ENCODE assay signal across 8 mouse cellular contexts in the genomic region with DNA sequence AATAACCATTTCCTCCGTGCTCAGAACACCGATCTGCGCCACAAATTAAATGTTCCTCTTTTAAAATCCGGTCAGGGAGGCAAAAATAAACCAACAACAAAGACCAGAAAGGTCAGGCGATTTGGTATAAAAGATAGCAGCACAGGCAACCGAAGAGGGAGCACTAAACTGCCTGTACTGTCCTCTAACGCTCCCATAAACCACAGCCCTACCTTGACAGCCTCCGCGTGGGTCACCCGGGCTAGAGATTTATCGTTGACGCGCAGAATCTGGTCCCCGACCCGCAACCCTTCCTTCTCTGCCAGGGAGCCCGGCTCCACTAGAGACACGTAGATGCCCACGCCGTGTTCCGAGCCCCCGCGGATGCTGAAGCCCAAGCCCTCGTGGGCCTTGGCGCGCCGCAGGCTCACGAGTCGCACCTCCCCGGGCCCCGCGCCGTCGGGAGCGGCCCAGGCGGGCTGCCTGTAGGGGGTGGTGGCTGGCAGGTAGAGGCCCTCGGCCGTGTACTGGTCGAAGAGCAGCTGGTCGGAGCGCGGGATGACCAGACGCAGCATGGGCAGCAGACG. TPM values are rescaled to one million over a fixed set of nuclear protein-coding genes. Genes with fewer than 3 reads are reported as not detected.
A peak's percentile ranks its signal among the peaks of the same experiment; 100 is the strongest.
DNase-seq lines count a peak whose midpoint lies in the region; ATAC-seq and TF ChIP-seq lines count a peak whose summit lies in the region.

No protein-coding gene starts in this region.

- H3K9me3 ChIP-seq in limb, embryonic 14.5 days (ENCODE audit: control insufficient read depth, low read length): no peaks in the 10 kb centered on the region

- 0 out of 2 replicates have a peak, but pooled peaks have one; percentile 43 for TF ChIP-seq CTCF in thymus, adult 2 months (IDR thresholded peaks at IDR 0.05; ENCODE audit: borderline replicate concordance, control insufficient read depth, extremely low read depth, insufficient read depth, low read length, poor library complexity)

- H3K4me3 ChIP-seq in thymus, adult 2 months (ENCODE audit: control insufficient read depth, insufficient read depth, low read length): peak overlapping the region; percentile 63
- peak overlapping the region; percentile 80 for H3K4me3 ChIP-seq in limb, embryonic 14.5 days (replicated peaks; ENCODE audit: low read length)

- H3K9ac ChIP-seq in limb, embryonic 14.5 days (ENCODE audit: low read depth, low read length, severe bottlenecking): peak overlapping the region; percentile 78

- H3K36me3 ChIP-seq in thymus, adult 2 months (ENCODE audit: control insufficient read depth, insufficient read depth, low read length): no peaks in the 10 kb centered on the region
- no peaks in the 10 kb centered on the region for H3K36me3 ChIP-seq in limb, embryonic 14.5 days (ENCODE audit: control insufficient read depth, insufficient read depth, low read length)

- TF ChIP-seq POLR2A in thymus, adult 2 months (IDR thresholded peaks at IDR 0.05; ENCODE audit: control insufficient read depth, extremely low read depth, insufficient read depth, low read length, poor library complexity): no peak
- no peak for TF ChIP-seq POLR2A in limb, embryonic 14.5 days (IDR thresholded peaks at IDR 0.05; ENCODE audit: borderline replicate concordance, extremely low read depth, insufficient read depth, insufficient read length)

- peak; percentile 7 for DNase-seq in gastrocnemius, postnatal 14 days
- no peak for DNase-seq in gastrocnemius, postnatal 10 days
- no peak for DNase-seq in thymus, adult 2 months
- no peak for DNase-seq in thymus, postnatal 14 days
- DNase-seq in limb, embryonic 14.5 days (ENCODE audit: low spot score): no peak
- no peak for DNase-seq in urinary bladder, postnatal 4 days (ENCODE audit: low spot score in 2 of 2)
- no peak for DNase-seq in spleen, postnatal 14 days (ENCODE audit: low spot score in 2 of 2)

- H3K27ac ChIP-seq in thymus, adult 2 months (ENCODE audit: control insufficient read depth, insufficient read depth, low read length): no peak overlapping the region
- H3K27ac ChIP-seq in limb, embryonic 14.5 days (replicated peaks; ENCODE audit: low read depth, low read length): no peak overlapping the region

- intact Hi-C loops in gastrocnemius, postnatal 14 days (cut with DNase I; ENCODE audit: low total_unique reads): no loop called here

- H3K4me1 ChIP-seq in thymus, adult 2 months (replicated peaks; ENCODE audit: control insufficient read depth, insufficient read depth, low read length): peaks cover 38% of the 10 kb centered on the region
- H3K4me1 ChIP-seq in limb, embryonic 14.5 days (ENCODE audit: control insufficient read depth, insufficient read depth, low read length): peaks cover 24% of the 10 kb centered on the region

- no peaks in the 10 kb centered on the region for H3K27me3 ChIP-seq in thymus, adult 2 months (ENCODE audit: control insufficient read depth, insufficient read depth, low read length)
- H3K27me3 ChIP-seq in limb, embryonic 14.5 days (ENCODE audit: control insufficient read depth, insufficient read depth, low read length): 0 out of 2 replicates have a peak, but pooled peaks cover 4% of the 10 kb centered on the region

- peak overlapping the region; percentile 93 for H3K4me2 ChIP-seq in limb, embryonic 14.5 days (replicated peaks; ENCODE audit: low read depth, low read length, severe bottlenecking)

- 2% methylated on average over 43 of the region's 43 CpGs for WGBS in thymus, adult 2 months
- 2% methylated on average over 42 of the region's 43 CpGs for WGBS in limb, embryonic 14.5 days

- 0 out of 2 replicates have a peak, but pooled peaks have one; percentile 2 for ATAC-seq in limb, embryonic 14.5 days (ENCODE audit: low FRiP score, low read depth)
- no peak for ATAC-seq in megakaryocyte-erythroid progenitor cell, adult 5-6 weeks (replicated peaks; ENCODE audit: low FRiP score, low TSS enrichment, poor library complexity, severe bottlenecking)

RNA-seq across cellular contexts. Expression of gene Whrn, which starts 1.3 kb away (rescaled TPM):
- total RNA-seq in gastrocnemius, postnatal 14 days (2021): 1 to 10 TPM; 1.7 to 2.0 TPM
- 1 to 10 TPM; 2.5 to 4.7 TPM for total RNA-seq in gastrocnemius, postnatal 10 days (2021)
- 132 and 204 TPM in 2 replicates for polyA plus RNA-seq in thymus, adult 2 months (2012; rRNA removed)
- polyA plus RNA-seq in limb, embryonic 14.5 days (2012; rRNA removed): 34.3 and 44.9 TPM in 2 replicates
- polyA plus RNA-seq in limb, embryonic 14.5 days (2014; fragmentation: Nextera tagmentation; extraction: Ambion mirVana): 6.6 and 11.1 TPM in 2 replicates
- 0.15 and 0.82 TPM in 2 replicates for total RNA-seq in megakaryocyte-erythroid progenitor cell, adult 5-6 weeks (2014; fragmentation: Nextera tagmentation)
- total RNA-seq in megakaryocyte-erythroid progenitor cell, adult 5-6 weeks (2017): not detected in 2 replicates

RNA-seq across cellular contexts. Expression of gene Atp6v1g1, which starts 50.1 kb away (rescaled TPM):
- 100 to 1,000 TPM; 260 to 261 TPM for total RNA-seq in gastrocnemius, postnatal 14 days (2021)
- total RNA-seq in gastrocnemius, postnatal 10 days (2021): 100 to 1,000 TPM; 279 to 306 TPM
- 39.4 and 41.5 TPM in 2 replicates for polyA plus RNA-seq in thymus, adult 2 months (2012; rRNA removed)
- polyA plus RNA-seq in limb, embryonic 14.5 days (2012; rRNA removed): 105 and 138 TPM in 2 replicates
- 289 and 304 TPM in 2 replicates for polyA plus RNA-seq in limb, embryonic 14.5 days (2014; fragmentation: Nextera tagmentation; extraction: Ambion mirVana)
- total RNA-seq in megakaryocyte-erythroid progenitor cell, adult 5-6 weeks (2014; fragmentation: Nextera tagmentation): 58.7 and 92.6 TPM in 2 replicates
- total RNA-seq in megakaryocyte-erythroid progenitor cell, adult 5-6 weeks (2017): 57.0 and 85.8 TPM in 2 replicates
